Mouse (Mus musculus) lung, adult 18-20 months (tissue): ENCODE data around the gene Prss8.

Experiments used
- DNase-seq, 2 experiments: peaks; one replicate each; pipeline ENCODE4 v3.0.0; 2022; ENCODE audit warnings: mixed read lengths in 2 of 2

Prss8 gene

GRCm38 (mm10) chr7:127894480-127894879 is 35.4 kb downstream of the Prss8 start:
- DNase-seq: peak; percentile 35 to 48

- peak; percentile 43 to 56 for DNase-seq
These were observed 39.1 kb downstream of the Prss8 start, which contains the start of gene Prss53 for GRCm38 (mm10) chr7:127890798-127891197. TSS of gene Prss53 (minus strand) at chr7:127890970.

- DNase-seq: no peak
These were observed 41.1 kb downstream of the Prss8 start for GRCm38 (mm10) chr7:127888821-127889220.

- no peak for DNase-seq
These were observed 42.1 kb downstream of the Prss8 start for GRCm38 (mm10) chr7:127887781-127888180.

- no peak for DNase-seq
These were observed 42.7 kb downstream of the Prss8 start for GRCm38 (mm10) chr7:127887191-127887590.

- DNase-seq: no peak
These were observed 43.4 kb downstream of the Prss8 start for GRCm38 (mm10) chr7:127886551-127886950.

- DNase-seq: peak; percentile 64 to 74
These were observed 44.0 kb downstream of the Prss8 start for GRCm38 (mm10) chr7:127885951-127886350.

GRCm38 (mm10) chr7:127880431-127880830 is 49.5 kb downstream of the Prss8 start:
- DNase-seq: no peak

GRCm38 (mm10) chr7:127879301-127879700 is 50.6 kb downstream of the Prss8 start:
- DNase-seq: no peak

- peak; percentile 90 to 92 for DNase-seq
These were observed 53.2 kb downstream of the Prss8 start, which contains the start of gene Zfp668 for GRCm38 (mm10) chr7:127876467-127877348. TSS of gene Zfp668 (minus strand) at chr7:127876828.

GRCm38 (mm10) chr7:127876041-127876466 is 53.9 kb downstream of the Prss8 start, which contains the start of gene Zfp646:
TSS of gene Zfp646 (plus strand) at chr7:127876221.
- DNase-seq: peak; percentile 77
